Mouse (Mus musculus) hindbrain, embryonic 16.5 days (tissue): ENCODE data around the gene Trim7. TPM values are rescaled to one million over a fixed set of nuclear protein-coding genes. Genes with fewer than 3 reads are reported as not detected.
"Not testable (repeated sequence)": the region's sequence is repeated elsewhere in the genome, so short reads cannot be mapped to it uniquely, and the experiment has no call there.

ENCODE experiments used
- ATAC-seq: fragments of 200-750 bp; cut with Nextera tagmentation; 2 replicates; pipeline ENCODE4 v1.8.0; 2017; ENCODE audit warnings: moderate TSS enrichment, moderate library complexity
- H3K27ac ChIP-seq: fragments of 300-500 bp; sonication (generic); 2 replicates; pipeline ENCODE4 v1.5.1; 2014; ENCODE audit warnings: low read depth, mild to moderate bottlenecking, control low read depth, low read length, moderate library complexity
- H3K27me3 ChIP-seq: fragments of 300-500 bp; sonication (generic); replicated peaks from 2 replicates; pipeline ENCODE4 v1.6.1; 2014; ENCODE audit warnings: low read length; ENCODE audit not compliant: control insufficient read depth, insufficient read depth
- H3K36me3 ChIP-seq: fragments of 300-500 bp; sonication (generic); 2 replicates; pipeline ENCODE4 v1.6.1; 2014; ENCODE audit warnings: mild to moderate bottlenecking, low read length, moderate library complexity, mixed read lengths; ENCODE audit not compliant: control insufficient read depth, insufficient read depth
- H3K4me1 ChIP-seq: fragments of 300-500 bp; sonication (generic); 2 replicates; pipeline ENCODE4 v1.6.1; 2014; ENCODE audit warnings: low read depth, low read length; ENCODE audit not compliant: control insufficient read depth, insufficient read depth
- H3K4me2 ChIP-seq: fragments of 300-500 bp; sonication (generic); 2 replicates; pipeline ENCODE4 v1.6.1; 2014; ENCODE audit warnings: mild to moderate bottlenecking, low read length, control low read depth, moderate library complexity
- H3K4me3 ChIP-seq: fragments of 300-500 bp; sonication (generic); 2 replicates; pipeline ENCODE4 v1.5.1; 2014; ENCODE audit warnings: mild to moderate bottlenecking, low read length, control low read depth, moderate library complexity
- H3K9ac ChIP-seq: fragments of 300-500 bp; sonication (generic); 2 replicates; pipeline ENCODE4 v1.6.1; 2014; ENCODE audit warnings: low read depth, mild to moderate bottlenecking, control low read depth, low read length, moderate library complexity
- H3K9me3 ChIP-seq: fragments of 300-500 bp; sonication (generic); 2 replicates; pipeline ENCODE4 v1.6.1; 2014; ENCODE audit warnings: mild to moderate bottlenecking, low read length, moderate library complexity; ENCODE audit not compliant: control insufficient read depth
- WGBS: fragments of 180-500 bp; shearing (Covaris S2); extraction: QIAGEN DNeasy Blood & Tissue Kit; methylation state at CpG from one replicate; pipeline ENCODE4 v1.1.7; 2014; 5-methylcytosine and 5-hydroxymethylcytosine counted together
- polyA plus RNA-seq: library from polyadenylated mRNA; unstranded; fragments of >200 nt; fragmentation: Nextera tagmentation; extraction: Ambion mirVana; gene quantifications from 2 replicates; pipeline ENCODE4 v1.2.1, GENCODE M21; 2015

Trim7 gene
- polyA plus RNA-seq, 1 experiment from 2014 or later: 2.7 TPM

DNA sequence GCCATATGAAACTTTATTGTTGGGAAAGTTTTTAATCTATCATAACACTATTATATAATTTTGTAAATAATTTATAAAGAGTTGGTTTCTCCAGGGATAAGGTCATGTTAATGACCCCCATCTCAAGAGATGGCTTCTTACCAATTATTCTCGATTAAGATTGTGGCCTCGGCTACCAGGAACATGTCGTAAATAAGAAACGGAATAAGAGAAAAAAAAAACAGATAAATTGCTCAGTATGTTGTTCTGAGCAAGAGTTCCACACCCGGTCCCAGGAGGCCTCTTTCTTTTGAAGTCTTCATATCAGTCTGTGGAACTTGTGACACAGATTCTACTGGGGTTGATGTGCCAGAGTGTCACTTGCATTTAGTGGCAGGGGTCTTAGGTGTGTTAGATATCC lies 15.3 kb downstream of the Trim7 start:
- ATAC-seq: no peak
- Histone ChIP-seq H3K4me3 (no peak overlapping the region), H3K9me3 (no peaks in the 10 kb centered on the region), H3K36me3 (no peaks in the 10 kb centered on the region), H3K9ac (no peak overlapping the region), H3K4me2 (no peak overlapping the region), H3K27me3 (0 out of 2 replicates have a peak, but pooled peaks cover 2% of the 10 kb centered on the region), H3K27ac (no peak overlapping the region), H3K4me1 (peaks cover 7% of the 10 kb centered on the region)
- 87% methylated on average over 5 of the region's 5 CpGs for WGBS

DNA sequence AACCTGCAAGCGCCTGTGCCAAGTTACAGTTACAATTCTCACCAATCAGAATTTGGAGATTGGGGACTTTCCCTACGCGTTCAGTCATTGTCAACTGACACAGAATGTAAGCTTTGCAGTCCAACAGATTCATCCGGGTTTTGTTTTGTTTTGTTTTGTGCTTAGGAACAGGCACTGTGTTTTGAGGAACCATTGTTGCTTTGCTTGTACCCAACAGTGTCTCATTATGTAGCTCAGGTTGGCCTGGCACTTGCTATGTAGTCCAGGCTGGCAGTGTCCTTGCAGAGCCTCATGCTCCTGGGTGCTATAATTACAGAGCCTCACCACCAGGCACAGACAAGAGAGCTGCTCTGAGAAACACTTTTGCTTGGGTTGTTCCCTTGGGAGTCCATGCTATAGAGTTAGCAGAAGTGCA lies 16.4 kb downstream of the Trim7 start:
- Histone ChIP-seq H3K4me3 (no peak overlapping the region), H3K4me1 (peaks cover 5% of the 10 kb centered on the region), H3K4me2 (no peak overlapping the region), H3K36me3 (no peaks in the 10 kb centered on the region), H3K9me3 (no peaks in the 10 kb centered on the region), H3K9ac (no peak overlapping the region), H3K27me3 (0 out of 2 replicates have a peak, but pooled peaks cover 2% of the 10 kb centered on the region), H3K27ac (no peak overlapping the region)
- 85% methylated on average over 4 of the region's 4 CpGs for WGBS
- no peak for ATAC-seq

DNA sequence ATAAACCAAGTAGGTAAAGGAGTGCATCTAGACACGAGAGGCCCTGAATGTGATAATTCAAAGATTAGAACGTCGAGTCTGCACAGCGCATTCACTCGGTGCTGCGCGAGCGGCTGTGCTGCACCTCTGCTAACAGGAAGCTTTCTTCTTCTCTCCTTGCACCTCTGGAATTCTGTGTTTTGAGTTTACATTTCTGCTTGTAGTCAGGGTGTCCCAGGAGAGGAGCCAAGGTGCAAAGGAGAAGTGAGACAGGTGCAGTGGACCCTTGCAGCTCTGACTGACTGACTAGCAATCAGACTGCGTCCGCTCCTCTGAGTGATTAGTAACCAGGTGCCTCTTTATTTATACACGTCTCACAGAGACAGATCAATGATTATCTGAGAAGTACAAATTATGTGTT lies 17.3 kb downstream of the Trim7 start:
- Histone ChIP-seq H3K27ac (no peak overlapping the region), H3K36me3 (no peaks in the 10 kb centered on the region), H3K27me3 (0 out of 2 replicates have a peak, but pooled peaks cover 3% of the 10 kb centered on the region), H3K9ac (no peak overlapping the region), H3K4me3 (no peak overlapping the region), H3K9me3 (no peaks in the 10 kb centered on the region), H3K4me1 (peaks cover 5% of the 10 kb centered on the region), H3K4me2 (no peak overlapping the region)
- WGBS: 86% methylated on average over 11 of the region's 11 CpGs
- ATAC-seq: no peak

DNA sequence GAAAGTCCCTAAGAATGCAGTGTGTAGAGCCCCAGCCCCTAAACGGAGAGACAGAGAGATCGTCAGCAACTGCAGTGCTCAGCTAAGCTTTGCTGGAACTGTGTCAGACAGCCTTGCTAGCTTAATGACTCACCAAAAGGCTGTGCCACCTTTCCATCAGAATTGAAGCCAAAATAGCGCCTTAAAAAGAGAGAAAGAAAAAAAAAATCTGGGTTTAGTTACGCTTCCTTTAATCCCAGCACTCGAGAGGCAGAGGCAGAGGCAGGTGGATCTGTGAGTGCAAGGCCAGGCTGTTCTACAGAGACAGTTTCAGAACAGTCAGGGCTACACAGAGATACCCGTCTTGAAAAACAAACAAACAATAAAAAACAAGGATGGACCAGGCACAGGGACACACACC lies 18.4 kb downstream of the Trim7 start:
- H3K9me3 ChIP-seq: no peaks in the 10 kb centered on the region
- no peak for ATAC-seq
- no peaks in the 10 kb centered on the region for H3K4me1 ChIP-seq
- no peak overlapping the region for H3K9ac ChIP-seq
- H3K36me3 ChIP-seq: no peaks in the 10 kb centered on the region
- H3K27ac ChIP-seq: no peak overlapping the region
- peaks cover 4% of the 10 kb centered on the region; the same call in 1 of the 2 replicates for H3K27me3 ChIP-seq
- no peak overlapping the region for H3K4me2 ChIP-seq
- 61% methylated on average over 6 of the region's 6 CpGs for WGBS
- H3K4me3 ChIP-seq: no peak overlapping the region

DNA sequence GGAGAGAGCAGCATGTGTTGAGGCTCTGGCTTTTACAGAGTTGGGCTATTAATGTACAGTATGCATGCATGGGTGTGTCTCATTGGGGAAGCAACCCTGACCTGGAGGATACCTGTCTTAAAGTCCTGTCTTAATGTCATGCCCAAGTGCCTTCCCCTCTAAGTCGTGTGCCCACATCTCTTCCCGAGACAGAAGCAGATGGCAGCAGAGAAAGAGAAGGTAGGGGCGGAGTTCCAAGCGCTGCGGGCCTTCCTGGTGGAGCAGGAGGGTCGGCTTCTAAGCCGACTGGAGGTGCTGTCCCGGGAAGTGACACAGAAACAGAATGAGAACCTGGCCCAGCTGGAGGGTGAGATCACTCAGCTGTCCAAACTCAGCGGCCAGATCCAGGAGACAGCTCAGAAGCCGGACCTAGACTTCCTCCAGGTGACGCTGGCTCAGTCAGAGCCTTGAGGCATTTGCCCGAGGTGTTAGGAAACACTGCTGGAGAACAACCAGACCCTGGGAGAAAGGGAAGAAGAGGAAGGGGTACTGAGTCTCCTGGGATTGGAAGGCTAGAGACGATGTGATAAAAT lies 19.4 kb downstream of the Trim7 start:
- WGBS: 32% methylated on average over 13 of the region's 13 CpGs
- Histone ChIP-seq H3K4me1 (no peaks in the 10 kb centered on the region), H3K4me3 (no peak overlapping the region), H3K4me2 (no peak overlapping the region), H3K27ac (no peak overlapping the region), H3K27me3 (peaks cover 8% of the 10 kb centered on the region; the same call in 1 of the 2 replicates), H3K36me3 (no peaks in the 10 kb centered on the region), H3K9me3 (no peaks in the 10 kb centered on the region), H3K9ac (no peak overlapping the region)
- ATAC-seq: no peak

DNA sequence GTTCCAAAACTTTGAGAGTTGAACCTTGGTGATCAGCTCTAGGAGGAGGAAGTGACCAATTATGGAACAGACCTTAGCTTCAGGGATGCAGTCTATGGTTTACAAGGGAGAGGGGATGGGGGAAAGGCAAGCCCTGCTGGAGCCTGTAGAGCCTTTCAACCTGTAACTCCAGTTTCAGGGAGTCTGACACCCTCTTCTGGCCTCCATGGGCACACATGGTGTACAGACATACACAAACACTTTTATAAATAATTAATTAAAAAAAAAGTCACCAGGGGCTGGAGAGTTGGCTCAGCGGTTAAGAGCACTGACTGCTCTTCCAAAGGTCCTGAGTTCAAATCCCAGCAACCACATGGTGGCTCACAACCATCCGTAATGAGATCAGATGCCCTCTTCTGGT lies 20.4 kb downstream of the Trim7 start:
- not testable (repeated sequence) for H3K4me2 ChIP-seq, H3K36me3 ChIP-seq, H3K4me3 ChIP-seq, H3K9ac ChIP-seq, H3K4me1 ChIP-seq, ATAC-seq, H3K9me3 ChIP-seq, H3K27ac ChIP-seq, H3K27me3 ChIP-seq
- WGBS: 90% methylated on average over 2 of the region's 2 CpGs

DNA sequence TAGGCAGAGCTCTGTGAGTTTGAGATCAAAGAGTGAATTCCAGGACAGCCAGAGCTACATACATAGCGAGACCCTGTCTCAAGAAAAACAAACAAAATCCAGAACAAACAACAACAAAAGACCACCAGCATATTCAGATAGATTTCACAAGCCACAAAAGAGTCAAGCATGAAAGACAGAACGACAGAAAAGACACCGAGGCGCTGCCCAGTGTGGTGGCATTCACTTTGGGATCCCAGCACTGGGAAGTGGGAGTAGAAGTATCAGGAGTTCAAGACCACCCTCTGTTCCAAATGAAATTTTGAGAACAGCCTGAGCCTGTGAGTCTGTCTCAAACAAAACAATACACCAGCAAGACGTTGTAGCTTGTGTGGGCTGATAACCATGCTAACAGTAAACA lies 20.9 kb downstream of the Trim7 start:
- Histone ChIP-seq H3K9me3 (no peaks in the 10 kb centered on the region), H3K4me2 (no peak overlapping the region), H3K27ac (no peak overlapping the region), H3K4me1 (no peaks in the 10 kb centered on the region), H3K4me3 (no peak overlapping the region), H3K36me3 (no peaks in the 10 kb centered on the region), H3K9ac (no peak overlapping the region), H3K27me3 (peaks cover 8% of the 10 kb centered on the region; the same call in 1 of the 2 replicates)
- WGBS: 61% methylated on average over 5 of the region's 5 CpGs
- no peak for ATAC-seq

DNA sequence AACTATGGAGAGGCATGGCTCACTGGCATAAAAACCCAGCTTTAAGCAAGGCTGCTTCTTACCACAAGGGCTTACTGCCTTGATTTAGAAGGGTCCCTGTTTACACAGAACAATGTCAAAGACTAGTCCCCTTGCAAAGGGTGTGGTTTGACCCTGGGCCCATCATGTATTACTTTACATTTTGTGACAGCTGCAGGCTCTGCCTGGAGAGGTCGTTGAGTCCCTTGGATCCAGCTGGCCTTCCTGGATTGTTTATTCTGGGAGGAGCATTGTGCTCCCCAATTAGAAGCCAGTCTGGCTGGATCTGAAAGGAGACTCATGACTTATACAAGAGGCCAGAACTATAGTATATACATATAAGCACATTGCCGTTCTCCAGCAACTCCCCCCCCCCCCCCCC lies 24.3 kb downstream of the Trim7 start:
- WGBS: 44% methylated on average over 2 of the region's 2 CpGs
- H3K9me3 ChIP-seq: no peaks in the 10 kb centered on the region
- H3K27me3 ChIP-seq: peaks cover 6% of the 10 kb centered on the region; the same call in 1 of the 2 replicates
- no peak for ATAC-seq
- H3K27ac ChIP-seq: no peak overlapping the region
- H3K4me1 ChIP-seq: peaks cover 12% of the 10 kb centered on the region
- H3K9ac ChIP-seq: no peak overlapping the region
- H3K36me3 ChIP-seq: no peaks in the 10 kb centered on the region
- H3K4me3 ChIP-seq: no peak overlapping the region
- no peak overlapping the region for H3K4me2 ChIP-seq

DNA sequence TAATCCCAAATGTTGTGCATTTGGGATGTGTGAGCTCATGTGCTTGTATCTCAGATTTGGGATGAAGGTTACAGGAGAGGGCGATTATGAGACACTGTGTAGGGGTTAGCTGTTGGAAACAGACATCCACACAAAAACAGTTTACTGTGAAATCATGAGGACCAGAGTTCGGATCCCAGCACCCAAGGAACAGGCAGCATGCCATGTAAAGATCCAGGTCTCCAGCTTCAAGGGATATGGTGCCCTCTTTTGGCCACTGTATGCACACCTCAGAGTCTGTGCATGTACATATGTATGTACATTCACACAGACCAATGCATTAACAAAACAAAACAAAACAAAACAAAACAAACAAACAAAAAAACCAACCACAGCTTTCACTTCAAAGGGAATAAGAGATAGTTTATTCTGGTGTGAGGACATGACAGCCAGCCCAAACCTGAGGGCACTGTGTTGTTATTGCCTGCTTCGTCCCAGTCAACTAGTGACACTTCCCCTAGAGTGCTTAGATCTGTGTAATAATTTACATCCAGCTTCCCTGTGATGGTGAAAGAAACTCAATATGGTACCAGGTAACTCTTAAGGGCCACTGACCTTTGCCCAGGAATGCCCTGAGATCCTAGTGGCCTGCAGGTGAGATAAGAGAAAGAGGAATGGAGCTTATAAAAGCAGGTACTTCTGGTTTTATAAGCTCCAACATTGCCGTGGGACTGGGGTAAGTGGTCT lies 25.5 kb downstream of the Trim7 start:
- ATAC-seq: no peak
- Histone ChIP-seq H3K27ac (no peak overlapping the region), H3K4me1 (peaks cover 12% of the 10 kb centered on the region), H3K4me3 (no peak overlapping the region), H3K9me3 (no peaks in the 10 kb centered on the region), H3K36me3 (no peaks in the 10 kb centered on the region), H3K9ac (no peak overlapping the region), H3K27me3 (peaks cover 6% of the 10 kb centered on the region; the same call in 1 of the 2 replicates), H3K4me2 (no peak overlapping the region)
- WGBS: 84% methylated on average over 4 of the region's 4 CpGs
